Mouse (Mus musculus) bone marrow macrophage, adult 2 months (primary cell): Measurements from ENCODE around the gene Mepe. TPM values are rescaled to one million over a fixed set of nuclear protein-coding genes. Genes with fewer than 3 reads are reported as not detected.

Source experiments
- H3K27ac ChIP-seq: 2 replicates; pipeline ENCODE4 v1.5.1; 2012; ENCODE audit warnings: low read depth, low read length; ENCODE audit not compliant: insufficient read depth
- H3K4me1 ChIP-seq: 2 replicates; pipeline ENCODE4 v1.6.1; 2012; ENCODE audit warnings: low read length; ENCODE audit not compliant: control insufficient read depth, insufficient read depth
- H3K4me3 ChIP-seq: 2 replicates; pipeline ENCODE4 v1.5.1; 2012; ENCODE audit warnings: mild to moderate bottlenecking, low read length, moderate library complexity; ENCODE audit not compliant: insufficient read depth
- CTCF ChIP-seq: IDR thresholded peaks from 2 replicates; pipeline ENCODE4 v1.5.1; 2012; ENCODE audit warnings: low read depth, mild to moderate bottlenecking, low read length, moderate library complexity
- POLR2A ChIP-seq: IDR thresholded peaks from 2 replicates; pipeline ENCODE4 v1.6.1; 2012; ENCODE audit warnings: mild to moderate bottlenecking, low read depth, low read length, borderline replicate concordance
- polyA plus RNA-seq: library from polyadenylated mRNA; stranded (reverse); fragments of >200 nt; gene quantifications from 2 replicates; pipeline ENCODE4 v1.2.4, GENCODE M21; 2012; ENCODE audit not compliant: missing spikeins, insufficient read depth, insufficient read length

The Mepe gene
- polyA plus RNA-seq, 1 experiment, result not detected

DNA sequence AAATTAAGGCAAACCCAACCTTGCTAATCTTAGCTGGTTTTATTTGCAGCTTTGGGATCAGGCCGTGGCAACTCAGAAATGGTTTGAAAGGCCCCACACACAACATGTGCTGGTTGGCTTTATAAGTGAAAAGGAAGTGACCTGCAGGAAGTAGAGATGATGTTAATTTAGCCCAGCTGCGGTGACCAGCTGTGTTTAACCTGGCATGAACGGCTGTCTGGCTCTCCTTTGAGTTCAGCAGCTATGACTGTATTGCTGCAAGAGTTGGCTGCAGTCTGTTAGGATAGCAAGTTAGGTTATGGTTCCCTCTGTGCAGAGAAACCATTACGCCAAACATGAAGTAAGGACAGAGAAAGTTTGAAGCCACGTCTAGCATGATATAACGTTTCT lies 20.1 kb downstream of the Mepe start:
- H3K27ac ChIP-seq, result peak overlapping the region; percentile 36
- H3K4me1 ChIP-seq, result peaks cover 25% of the 10 kb centered on the region
- no peak overlapping the region for H3K4me3 ChIP-seq
- TF ChIP-seq POLR2A (no peak), CTCF (no peak)

DNA sequence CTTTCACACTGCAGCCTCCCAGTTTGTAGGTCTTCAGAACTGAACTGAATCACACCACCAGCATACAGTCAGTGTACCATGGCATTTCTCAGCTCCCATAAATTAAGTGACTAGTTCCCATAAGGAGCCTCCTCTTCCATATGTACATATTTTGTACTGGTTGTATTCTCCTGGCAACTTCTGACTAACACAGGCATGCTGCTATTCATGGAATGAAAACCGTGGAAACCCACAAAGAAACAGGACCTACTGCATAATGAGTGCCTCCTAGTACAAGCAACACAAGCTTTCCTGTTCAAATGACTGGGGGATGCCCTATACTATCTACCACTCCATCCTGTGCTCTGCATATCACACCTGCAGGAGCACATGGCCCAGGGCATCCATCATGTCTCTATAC lies 25.9 kb downstream of the Mepe start:
- Histone ChIP-seq H3K27ac (no peak overlapping the region), H3K4me1 (peaks cover 37% of the 10 kb centered on the region), H3K4me3 (no peak overlapping the region)
- TF ChIP-seq POLR2A (no peak), CTCF (no peak)

GRCm38 (mm10) chr5:104351874-104352273 lies 26.7 kb downstream of the Mepe start:
- Histone ChIP-seq H3K4me3 (no peak overlapping the region), H3K27ac (0 out of 2 replicates have a peak overlapping the region, but pooled peaks have one; percentile 0), H3K4me1 (peaks cover 33% of the 10 kb centered on the region)
- no peak for TF ChIP-seq POLR2A
- TF ChIP-seq CTCF, result no peak

DNA sequence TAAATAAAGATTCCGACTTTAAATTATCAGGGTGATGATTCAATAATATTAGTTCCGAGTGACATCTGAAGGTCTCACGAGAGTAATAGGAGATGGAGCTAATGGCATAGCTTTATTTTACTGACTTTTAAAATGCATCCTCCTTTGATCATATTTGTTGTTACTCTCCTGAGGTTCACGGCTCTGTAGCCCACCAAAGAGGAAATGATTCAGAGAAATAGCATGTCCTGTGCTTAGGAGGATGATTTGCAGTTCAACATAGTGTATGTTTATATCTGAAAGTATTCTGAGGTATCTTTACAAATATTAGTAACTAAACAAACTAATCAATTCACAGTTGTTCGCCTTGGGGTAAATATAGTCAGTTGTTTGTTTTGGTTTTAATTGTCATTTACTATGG lies 32.4 kb downstream of the Mepe start:
- H3K4me1 ChIP-seq, result peaks cover 34% of the 10 kb centered on the region
- no peak for TF ChIP-seq POLR2A
- no peak for TF ChIP-seq CTCF
- H3K27ac ChIP-seq, result peak overlapping the region; percentile 69
- H3K4me3 ChIP-seq, result no peak overlapping the region

- H3K4me1 ChIP-seq, result peaks cover 27% of the 10 kb centered on the region
- no peak for TF ChIP-seq POLR2A
- H3K4me3 ChIP-seq, result peak overlapping the region; percentile 8; the same call in 1 of the 2 replicates
- H3K27ac ChIP-seq, result peak overlapping the region; percentile 69
These were observed 33.5 kb downstream of the Mepe start for GRCm38 (mm10) chr5:104358592-104358991.

- TF ChIP-seq POLR2A (no peak), CTCF (no peak)
- Histone ChIP-seq H3K4me3 (no peak overlapping the region), H3K27ac (peak overlapping the region; percentile 69), H3K4me1 (peaks cover 25% of the 10 kb centered on the region)
These were observed 34.1 kb downstream of the Mepe start for GRCm38 (mm10) chr5:104359257-104359656.

GRCm38 (mm10) chr5:104370580-104370979 lies 45.5 kb downstream of the Mepe start:
- TF ChIP-seq CTCF (no peak), POLR2A (no peak)
- H3K4me3 ChIP-seq, result no peak overlapping the region
- H3K4me1 ChIP-seq, result 0 out of 2 replicates have a peak, but pooled peaks cover 2% of the 10 kb centered on the region
- no peak overlapping the region for H3K27ac ChIP-seq

DNA sequence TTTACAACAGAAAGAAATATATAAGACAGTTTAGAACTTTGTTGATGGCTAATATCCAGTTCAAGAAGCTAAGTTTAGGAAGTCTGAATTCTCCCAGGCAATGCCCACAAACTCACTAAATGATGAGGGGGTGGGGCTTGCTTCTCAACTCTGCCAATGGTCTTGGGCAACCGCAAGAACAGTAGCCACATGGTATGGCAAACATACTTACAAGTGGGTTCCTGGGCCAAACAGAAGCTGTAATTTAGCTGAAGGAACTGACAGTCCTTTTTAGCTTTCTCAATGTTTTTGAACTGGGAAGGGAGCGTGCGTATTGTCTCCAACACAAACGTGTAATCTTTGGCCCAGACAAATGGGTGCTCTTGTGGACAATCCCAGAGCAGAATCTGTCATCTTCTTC lies 46.2 kb downstream of the Mepe start:
- Histone ChIP-seq H3K4me1 (0 out of 2 replicates have a peak, but pooled peaks cover 2% of the 10 kb centered on the region), H3K27ac (no peak overlapping the region), H3K4me3 (no peak overlapping the region)
- no peak for TF ChIP-seq CTCF
- no peak for TF ChIP-seq POLR2A

- no peak overlapping the region for H3K4me3 ChIP-seq
- TF ChIP-seq POLR2A (no peak), CTCF (no peak)
- no peak overlapping the region for H3K27ac ChIP-seq
- H3K4me1 ChIP-seq, result peaks cover 5% of the 10 kb centered on the region
These were observed 48.6 kb downstream of the Mepe start for GRCm38 (mm10) chr5:104373648-104374307.

DNA sequence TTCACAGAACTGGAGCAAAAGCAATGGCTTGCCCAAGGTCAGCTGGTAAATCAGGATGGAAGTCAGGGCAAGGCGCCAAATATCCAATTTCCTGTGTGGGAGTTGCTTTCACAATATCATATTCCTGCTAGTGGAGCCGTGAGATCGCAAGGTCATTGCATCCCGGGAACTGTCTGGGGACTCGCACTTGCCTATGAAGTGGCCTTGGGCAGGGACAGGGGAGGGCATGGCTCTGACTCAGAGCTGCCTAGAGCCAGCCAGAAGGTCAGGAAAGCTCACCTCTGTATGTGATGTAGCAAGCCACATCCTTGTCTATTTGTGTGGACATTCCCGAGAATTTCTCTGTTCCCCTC lies 49.2 kb downstream of the Mepe start:
- H3K27ac ChIP-seq, result no peak overlapping the region
- TF ChIP-seq POLR2A, result no peak
- no peak for TF ChIP-seq CTCF
- peaks cover 5% of the 10 kb centered on the region for H3K4me1 ChIP-seq
- H3K4me3 ChIP-seq, result no peak overlapping the region

- no peak overlapping the region for H3K4me3 ChIP-seq
- H3K27ac ChIP-seq, result no peak overlapping the region
- TF ChIP-seq CTCF (no peak), POLR2A (no peak)
- H3K4me1 ChIP-seq, result peaks cover 5% of the 10 kb centered on the region
These were observed 50.0 kb downstream of the Mepe start for GRCm38 (mm10) chr5:104375132-104375531.

DNA sequence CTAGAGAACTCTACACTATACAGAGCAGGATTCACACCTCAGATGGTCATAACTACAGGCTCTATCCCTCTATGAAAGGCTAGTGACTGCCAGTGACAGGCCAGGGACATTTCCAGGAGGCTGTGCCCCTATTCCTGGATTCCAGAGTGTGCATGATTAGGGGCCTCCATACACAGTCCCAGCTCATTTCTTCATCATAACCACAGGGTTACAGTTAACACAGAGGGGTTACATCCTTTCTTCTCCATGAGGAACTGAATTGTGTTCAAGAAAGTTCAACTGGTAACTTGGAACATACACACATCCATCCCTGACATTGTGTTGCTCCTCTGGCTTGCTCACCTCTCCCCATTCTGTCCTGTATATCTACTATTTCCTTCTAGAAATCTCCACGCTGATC lies 51.8 kb downstream of the Mepe start:
- H3K4me1 ChIP-seq, result peaks cover 17% of the 10 kb centered on the region
- H3K27ac ChIP-seq, result no peak overlapping the region
- no peak overlapping the region for H3K4me3 ChIP-seq
- no peak for TF ChIP-seq CTCF
- TF ChIP-seq POLR2A, result no peak
